Mouse (Mus musculus): ENCODE data around the gene Gm8914.
"Not testable (repeated sequence)": the region's sequence is repeated elsewhere in the genome, so short reads cannot be mapped to it uniquely, and the experiment has no call there.

Gene Gm8914

DNA sequence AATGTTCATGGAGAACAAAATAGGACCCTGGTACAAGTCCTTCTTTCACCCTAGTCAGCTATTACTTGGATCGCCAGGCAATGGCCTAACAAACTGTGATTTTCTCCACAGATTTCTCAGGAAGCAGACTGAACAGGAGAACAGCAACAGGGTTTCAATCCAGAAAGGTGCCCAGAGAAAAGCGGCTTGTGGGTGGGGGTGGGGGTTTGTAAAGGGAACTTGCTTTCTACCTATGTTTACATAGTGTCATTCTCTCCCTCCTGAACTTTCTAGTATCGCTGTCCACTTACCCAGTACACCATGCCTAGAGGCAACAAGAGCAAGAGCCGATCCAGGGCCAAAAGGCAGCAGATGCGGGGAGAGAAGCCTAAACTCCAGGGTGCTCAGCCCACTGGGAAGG lies at the start of gene Gm8914:
Gm8914 (plus strand) TSS at position 301 of the 400 bp plus-strand sequence.
- DNase-seq (ENCODE audit: low spot score), result not testable (repeated sequence)
